Mouse (Mus musculus): ENCODE data around the gene Oas1f.

- TF ChIP-seq CTCF (IDR thresholded peaks at IDR 0.05; ENCODE audit: extremely low read depth, insufficient read depth, low read length): peak; percentile 30; the same call in 1 of the 2 replicates
- no peak for TF ChIP-seq POLR2A (IDR thresholded peaks at IDR 0.05; ENCODE audit: extremely low read depth, insufficient read depth, low read length)
These were observed 31.2 kb upstream of the Oas1f start for GRCm38 (mm10) chr5:120815949-120816348.

Measured in cortical plate, adult 2 months (tissue).